Mouse (Mus musculus): ENCODE results near the gene Zcchc2. TPM values are rescaled to one million over a fixed set of nuclear protein-coding genes. Genes with fewer than 3 reads are reported as not detected.

Gene Zcchc2
- polyA plus RNA-seq, 1 experiment from 2014 or later: 2.8 TPM

- Histone ChIP-seq H3K36me3 (ENCODE audit: control insufficient read depth, insufficient read depth, low read length) (no peaks in the 10 kb centered on the region), H3K4me2 (ENCODE audit: low read depth, low read length) (no peak overlapping the region), H3K4me1 (ENCODE audit: control insufficient read depth, insufficient read depth, low read length) (peaks cover under 1% of the 10 kb centered on the region; the same call in 1 of the 2 replicates), H3K27ac (replicated peaks; ENCODE audit: low read depth, low read length) (no peak overlapping the region), H3K27me3 (replicated peaks; ENCODE audit: control insufficient read depth, insufficient read depth, low read length) (no peaks in the 10 kb centered on the region), H3K4me3 (ENCODE audit: low read depth, low read length) (no peak overlapping the region), H3K9me3 (ENCODE audit: control insufficient read depth, low read length) (no peaks in the 10 kb centered on the region), H3K9ac (ENCODE audit: low read depth, low read length) (no peak overlapping the region)
- 62% methylated on average over 6 of the region's 6 CpGs for WGBS
- ATAC-seq (ENCODE audit: low read depth) (no peak), DNase-seq (ENCODE audit: low spot score) (no peak)
Observed at GRCm38 (mm10) chr1:105982496-105983364, 7.5 kb upstream of the Zcchc2 start.

GRCm38 (mm10) chr1:105984172-105984571 is 6.0 kb upstream of the Zcchc2 start:
- Histone ChIP-seq H3K27ac (replicated peaks; ENCODE audit: low read depth, low read length) (no peak overlapping the region), H3K4me3 (ENCODE audit: low read depth, low read length) (no peak overlapping the region), H3K27me3 (replicated peaks; ENCODE audit: control insufficient read depth, insufficient read depth, low read length) (no peaks in the 10 kb centered on the region), H3K4me2 (ENCODE audit: low read depth, low read length) (no peak overlapping the region), H3K36me3 (ENCODE audit: control insufficient read depth, insufficient read depth, low read length) (no peaks in the 10 kb centered on the region), H3K4me1 (ENCODE audit: control insufficient read depth, insufficient read depth, low read length) (peaks cover 7% of the 10 kb centered on the region; the same call in 1 of the 2 replicates), H3K9ac (ENCODE audit: low read depth, low read length) (no peak overlapping the region), H3K9me3 (ENCODE audit: control insufficient read depth, low read length) (no peaks in the 10 kb centered on the region)
- no peak for DNase-seq (ENCODE audit: low spot score)
- ATAC-seq (ENCODE audit: low read depth): no peak
- WGBS: 94% methylated on average over 3 of the region's 3 CpGs

GRCm38 (mm10) chr1:105988171-105988570 is 2.0 kb upstream of the Zcchc2 start:
- Histone ChIP-seq H3K4me1 (ENCODE audit: control insufficient read depth, insufficient read depth, low read length) (peaks cover 25% of the 10 kb centered on the region), H3K4me3 (ENCODE audit: low read depth, low read length) (no peak overlapping the region), H3K36me3 (ENCODE audit: control insufficient read depth, insufficient read depth, low read length) (no peaks in the 10 kb centered on the region), H3K9ac (ENCODE audit: low read depth, low read length) (no peak overlapping the region), H3K9me3 (ENCODE audit: control insufficient read depth, low read length) (no peaks in the 10 kb centered on the region), H3K27ac (replicated peaks; ENCODE audit: low read depth, low read length) (no peak overlapping the region), H3K4me2 (ENCODE audit: low read depth, low read length) (no peak overlapping the region), H3K27me3 (replicated peaks; ENCODE audit: control insufficient read depth, insufficient read depth, low read length) (no peaks in the 10 kb centered on the region)
- DNase-seq (ENCODE audit: low spot score) (peak; percentile 60), ATAC-seq (ENCODE audit: low read depth) (no peak)
- WGBS: 36% methylated on average over 3 of the region's 3 CpGs

GRCm38 (mm10) chr1:105988903-105989639 is 1.1 kb upstream of the Zcchc2 start:
- 72% methylated on average over 14 of the region's 14 CpGs for WGBS
- 0 out of 2 replicates have a peak overlapping the region, but pooled peaks have one; percentile 71 for H3K9ac ChIP-seq (ENCODE audit: low read depth, low read length)

GRCm38 (mm10) chr1:105989640-105989984 is 594 bp upstream of the Zcchc2 start:
- H3K36me3 ChIP-seq (ENCODE audit: control insufficient read depth, insufficient read depth, low read length): no peaks in the 10 kb centered on the region
- DNase-seq (ENCODE audit: low spot score) (no peak), ATAC-seq (ENCODE audit: low read depth) (peak; percentile 9; the same call in 1 of the 2 replicates)
- H3K27me3 ChIP-seq (replicated peaks; ENCODE audit: control insufficient read depth, insufficient read depth, low read length): no peaks in the 10 kb centered on the region
- peaks cover 35% of the 10 kb centered on the region for H3K4me1 ChIP-seq (ENCODE audit: control insufficient read depth, insufficient read depth, low read length)
- peak overlapping the region; percentile 80 for H3K4me3 ChIP-seq (ENCODE audit: low read depth, low read length)
- no peaks in the 10 kb centered on the region for H3K9me3 ChIP-seq (ENCODE audit: control insufficient read depth, low read length)
- under 1% methylated on average over 13 of the region's 13 CpGs for WGBS
- H3K27ac ChIP-seq (replicated peaks; ENCODE audit: low read depth, low read length): peak overlapping the region; percentile 28
- H3K4me2 ChIP-seq (ENCODE audit: low read depth, low read length): peak overlapping the region; percentile 77
- peak overlapping the region; percentile 71 for H3K9ac ChIP-seq (ENCODE audit: low read depth, low read length)

More at GRCm38 (mm10) chr1:105988903-105989639, 1.1 kb upstream of the Zcchc2 start:
- Histone ChIP-seq H3K27me3 (replicated peaks; ENCODE audit: control insufficient read depth, insufficient read depth, low read length) (no peaks in the 10 kb centered on the region), H3K4me3 (ENCODE audit: low read depth, low read length) (peak overlapping the region; percentile 80), H3K9me3 (ENCODE audit: control insufficient read depth, low read length) (no peaks in the 10 kb centered on the region), H3K4me1 (ENCODE audit: control insufficient read depth, insufficient read depth, low read length) (peaks cover 30% of the 10 kb centered on the region), H3K4me2 (ENCODE audit: low read depth, low read length) (peak overlapping the region; percentile 77), H3K27ac (replicated peaks; ENCODE audit: low read depth, low read length) (no peak overlapping the region), H3K36me3 (ENCODE audit: control insufficient read depth, insufficient read depth, low read length) (no peaks in the 10 kb centered on the region)
- DNase-seq (ENCODE audit: low spot score) (no peak), ATAC-seq (ENCODE audit: low read depth) (no peak)

- Histone ChIP-seq H3K9me3 (ENCODE audit: control insufficient read depth, low read length) (no peaks in the 10 kb centered on the region), H3K27ac (replicated peaks; ENCODE audit: low read depth, low read length) (peak overlapping the region; percentile 95), H3K36me3 (ENCODE audit: control insufficient read depth, insufficient read depth, low read length) (no peaks in the 10 kb centered on the region), H3K4me3 (ENCODE audit: low read depth, low read length) (peak overlapping the region; percentile 80), H3K27me3 (replicated peaks; ENCODE audit: control insufficient read depth, insufficient read depth, low read length) (no peaks in the 10 kb centered on the region), H3K4me1 (ENCODE audit: control insufficient read depth, insufficient read depth, low read length) (peaks cover 35% of the 10 kb centered on the region), H3K9ac (ENCODE audit: low read depth, low read length) (peak overlapping the region; percentile 79), H3K4me2 (ENCODE audit: low read depth, low read length) (peak overlapping the region; percentile 99)
- DNase-seq (ENCODE audit: low spot score): peak; percentile 74
- ATAC-seq (ENCODE audit: low read depth): peak; percentile 26
- under 1% methylated on average over 49 of the region's 104 CpGs for WGBS
Observed at GRCm38 (mm10) chr1:105990911-105991761, 930 bp downstream of the Zcchc2 start.

- H3K9ac ChIP-seq (ENCODE audit: low read depth, low read length): peak overlapping the region; percentile 79
- no peak overlapping the region for H3K27ac ChIP-seq (replicated peaks; ENCODE audit: low read depth, low read length)
- no peaks in the 10 kb centered on the region for H3K36me3 ChIP-seq (ENCODE audit: control insufficient read depth, insufficient read depth, low read length)
- H3K4me3 ChIP-seq (ENCODE audit: low read depth, low read length): peak overlapping the region; percentile 80
- no peaks in the 10 kb centered on the region for H3K9me3 ChIP-seq (ENCODE audit: control insufficient read depth, low read length)
- WGBS: 31% methylated on average over 17 of the region's 17 CpGs
- H3K27me3 ChIP-seq (replicated peaks; ENCODE audit: control insufficient read depth, insufficient read depth, low read length): no peaks in the 10 kb centered on the region
- H3K4me2 ChIP-seq (ENCODE audit: low read depth, low read length): peak overlapping the region; percentile 99
- ATAC-seq (ENCODE audit: low read depth): no peak
- peaks cover 35% of the 10 kb centered on the region for H3K4me1 ChIP-seq (ENCODE audit: control insufficient read depth, insufficient read depth, low read length)
- DNase-seq (ENCODE audit: low spot score): no peak
Observed at GRCm38 (mm10) chr1:105991931-105992837, 2.0 kb downstream of the Zcchc2 start.
